Mouse (Mus musculus) lung, postnatal 25 days (tissue): ENCODE data around the gene Hikeshi.

Experiments used
- DNase-seq: peaks from one replicate; pipeline ENCODE4 v3.0.0; 2022; ENCODE audit warnings: low spot score

Hikeshi gene

DNA sequence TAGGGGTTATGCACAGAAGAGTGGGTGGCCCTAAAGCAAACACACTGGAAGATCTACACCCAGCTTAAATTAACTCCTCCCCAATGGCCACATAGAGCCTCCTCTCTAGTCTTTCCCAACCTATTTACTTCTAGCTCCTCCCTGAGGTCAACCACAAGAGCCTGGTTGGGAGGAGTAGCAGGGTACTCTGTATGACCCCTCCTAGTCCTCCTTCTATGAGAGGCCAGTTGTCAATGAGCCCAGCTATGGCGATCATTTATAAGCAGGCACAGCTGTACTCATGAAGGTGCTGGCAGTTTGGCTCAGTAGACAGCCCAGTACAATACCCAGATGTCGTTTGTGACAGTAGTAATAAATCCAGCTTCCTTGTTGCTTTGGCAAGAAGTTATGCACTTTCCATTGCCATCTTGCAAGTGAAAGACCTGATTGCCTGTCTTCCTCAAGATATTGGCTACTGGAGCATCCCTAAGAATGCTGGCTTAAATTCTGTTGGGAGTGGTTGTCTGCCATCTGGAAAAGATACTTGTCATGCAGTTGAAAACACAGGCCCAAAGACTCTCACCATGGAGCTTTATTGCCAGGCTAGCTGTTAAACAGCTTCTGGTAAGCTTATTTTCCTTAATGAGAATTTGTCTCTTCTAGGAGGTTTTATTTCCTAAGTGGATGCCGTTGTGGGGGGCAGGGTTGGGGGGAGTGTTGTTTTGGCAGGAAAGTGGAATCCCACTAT is 27.4 kb downstream of the Hikeshi start:
- no peak for DNase-seq

- no peak for DNase-seq
Measured at GRCm38 (mm10) chr7:89912356-89912755, 28.6 kb downstream of the Hikeshi start.

- DNase-seq: no peak
Measured at GRCm38 (mm10) chr7:89909711-89910110, 31.3 kb downstream of the Hikeshi start.

GRCm38 (mm10) chr7:89908899-89909621 is 31.9 kb downstream of the Hikeshi start:
- DNase-seq: no peak

- DNase-seq: no peak
Measured at GRCm38 (mm10) chr7:89908421-89908820, 32.6 kb downstream of the Hikeshi start.

GRCm38 (mm10) chr7:89907950-89908349 is 33.1 kb downstream of the Hikeshi start:
- peak; percentile 66 for DNase-seq

- no peak for DNase-seq
Measured at GRCm38 (mm10) chr7:89903442-89904343, 37.3 kb downstream of the Hikeshi start, which contains the start of gene Ccdc81. Ccdc81 (minus strand) TSS chr7:89903629.

- DNase-seq: no peak
Measured at GRCm38 (mm10) chr7:89903007-89903406, 38.0 kb downstream of the Hikeshi start.

DNA sequence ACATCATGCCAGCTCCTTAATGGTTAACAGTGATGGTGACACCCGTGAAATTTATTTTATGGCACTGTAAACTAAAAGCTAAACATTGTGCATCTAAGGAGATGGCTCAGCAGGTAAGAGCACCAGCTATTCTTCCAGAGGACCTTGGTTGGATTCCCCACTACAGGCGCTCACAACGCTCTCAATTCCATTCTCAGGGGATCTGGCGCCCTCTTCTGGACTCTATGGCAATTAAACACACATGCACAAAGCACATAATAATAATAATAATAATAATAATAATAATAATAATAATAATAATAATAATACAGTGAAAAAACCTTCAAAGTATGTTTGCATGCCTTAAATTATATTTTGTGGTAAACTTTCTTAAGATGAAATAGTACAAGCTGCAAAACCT is 49.1 kb downstream of the Hikeshi start:
- DNase-seq: no peak

DNA sequence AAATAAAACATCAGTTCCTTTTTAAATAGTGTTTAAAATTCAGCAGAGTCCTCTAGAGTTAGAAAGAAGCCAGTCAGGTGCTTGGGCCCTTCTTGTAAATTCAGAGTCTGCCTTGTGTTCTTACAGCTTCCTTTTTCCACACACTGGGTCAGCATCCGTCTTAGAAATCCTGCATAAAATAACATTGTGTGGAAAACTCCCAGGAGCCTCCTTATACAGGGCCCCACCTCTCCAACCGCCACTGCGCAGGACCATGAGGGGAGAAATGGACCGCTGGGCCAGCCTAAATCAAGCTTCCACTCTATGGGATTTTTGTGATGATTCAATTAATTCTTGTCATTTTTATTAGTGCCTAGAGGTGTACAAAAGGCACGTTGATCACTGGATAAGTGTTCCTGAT is 49.6 kb downstream of the Hikeshi start:
- no peak for DNase-seq

- peak; percentile 7 for DNase-seq
Measured at GRCm38 (mm10) chr7:89884551-89884950, 56.5 kb downstream of the Hikeshi start.

DNA sequence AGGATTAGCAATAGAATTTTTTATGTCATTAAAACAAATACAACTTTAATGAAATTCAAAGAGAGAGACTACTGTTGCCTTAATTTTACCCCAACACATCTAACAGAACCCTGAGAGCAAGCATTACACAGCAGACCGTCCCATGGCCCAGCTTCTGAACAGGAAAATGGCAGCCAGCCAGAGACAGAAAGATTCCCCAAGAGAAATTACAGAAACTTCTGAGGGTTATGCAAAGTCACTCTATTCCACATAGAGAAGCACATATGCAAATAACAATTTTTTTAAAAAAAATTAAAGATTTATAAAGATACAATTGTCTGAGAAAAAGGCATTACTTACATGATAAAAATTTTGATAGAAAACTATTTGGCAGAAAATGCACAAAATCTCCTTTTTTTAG is 61.3 kb downstream of the Hikeshi start:
- DNase-seq: no peak
